Mouse (Mus musculus): ENCODE data around the gene Prim2. TPM values are rescaled to one million over a fixed set of nuclear protein-coding genes. Genes with fewer than 3 reads are reported as not detected.

Prim2 gene
- polyA plus RNA-seq, 1 experiment from 2014 or later: 21.5 TPM

DNA sequence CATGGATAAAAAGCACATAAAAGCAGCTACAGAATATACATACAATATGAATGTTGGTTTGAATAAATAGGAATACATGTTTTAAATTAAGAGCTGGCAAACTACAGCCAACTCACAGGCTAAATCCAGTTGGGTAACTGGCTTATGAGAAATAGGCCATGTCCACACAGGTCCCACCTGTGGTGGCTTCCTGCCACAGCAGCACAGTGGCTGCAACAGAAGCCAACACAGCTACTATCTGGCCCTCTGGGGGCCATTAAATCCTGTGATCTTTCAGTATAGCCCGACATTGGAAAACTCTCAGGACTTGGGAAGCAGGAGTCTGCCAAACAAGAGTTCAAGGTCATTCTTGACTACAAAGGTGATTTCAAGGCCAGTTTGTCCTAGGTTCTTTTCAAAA is 167.3 kb downstream of the Prim2 start:
- WGBS: 44% methylated on average over 1 of the region's 1 CpGs
- H3K4me1 ChIP-seq (ENCODE audit: control insufficient read depth, insufficient read depth, low read depth, low read length): no peaks in the 10 kb centered on the region
- no peak overlapping the region for H3K9ac ChIP-seq (ENCODE audit: low read depth, low read length)
- no peaks in the 10 kb centered on the region for H3K27me3 ChIP-seq (replicated peaks; ENCODE audit: control insufficient read depth, insufficient read depth, low read length)
- no peak overlapping the region for H3K27ac ChIP-seq (ENCODE audit: low read depth, low read length)
- no peak overlapping the region for H3K4me3 ChIP-seq (ENCODE audit: low read length)
- H3K9me3 ChIP-seq (ENCODE audit: control insufficient read depth, low read length): no peaks in the 10 kb centered on the region
- no peak overlapping the region for H3K4me2 ChIP-seq (ENCODE audit: low read length)
- no peaks in the 10 kb centered on the region for H3K36me3 ChIP-seq (ENCODE audit: control insufficient read depth, insufficient read depth, low read length)
- ATAC-seq: no peak

- no peak overlapping the region for H3K9ac ChIP-seq (ENCODE audit: low read depth, low read length)
- H3K4me1 ChIP-seq (ENCODE audit: control insufficient read depth, insufficient read depth, low read depth, low read length): 0 out of 2 replicates have a peak, but pooled peaks cover 2% of the 10 kb centered on the region
- 82% methylated on average over 9 of the region's 9 CpGs for WGBS
- no peaks in the 10 kb centered on the region for H3K9me3 ChIP-seq (ENCODE audit: control insufficient read depth, low read length)
- H3K27me3 ChIP-seq (replicated peaks; ENCODE audit: control insufficient read depth, insufficient read depth, low read length): no peaks in the 10 kb centered on the region
- ATAC-seq: no peak
- H3K36me3 ChIP-seq (ENCODE audit: control insufficient read depth, insufficient read depth, low read length): no peaks in the 10 kb centered on the region
- no peak overlapping the region for H3K4me3 ChIP-seq (ENCODE audit: low read length)
- no peak overlapping the region for H3K4me2 ChIP-seq (ENCODE audit: low read length)
- H3K27ac ChIP-seq (ENCODE audit: low read depth, low read length): no peak overlapping the region
Observed at GRCm38 (mm10) chr1:33500111-33500510, 169.5 kb downstream of the Prim2 start.

DNA sequence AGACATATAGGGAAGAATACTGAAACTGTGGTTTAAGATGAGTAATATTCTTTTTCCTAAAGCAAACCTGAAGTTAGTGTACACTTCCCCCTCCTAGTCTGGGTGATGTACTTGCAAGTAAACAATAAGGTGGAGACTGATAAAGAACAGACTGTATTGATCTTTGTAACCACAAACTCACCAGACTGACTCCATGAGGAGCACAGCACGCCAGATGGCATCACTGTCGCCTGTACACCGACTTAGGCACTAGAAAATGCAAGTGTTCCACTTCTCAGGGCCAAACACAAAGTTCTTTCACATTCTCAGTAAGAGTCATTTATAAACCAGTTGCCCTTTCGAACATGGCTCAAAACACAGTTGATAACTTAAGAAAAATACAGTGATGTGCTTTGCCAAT is 170.0 kb downstream of the Prim2 start:
- H3K4me3 ChIP-seq (ENCODE audit: low read length): no peak overlapping the region
- H3K9me3 ChIP-seq (ENCODE audit: control insufficient read depth, low read length): no peaks in the 10 kb centered on the region
- no peaks in the 10 kb centered on the region for H3K27me3 ChIP-seq (replicated peaks; ENCODE audit: control insufficient read depth, insufficient read depth, low read length)
- no peak for ATAC-seq
- no peaks in the 10 kb centered on the region for H3K36me3 ChIP-seq (ENCODE audit: control insufficient read depth, insufficient read depth, low read length)
- peaks cover 4% of the 10 kb centered on the region; the same call in 1 of the 2 replicates for H3K4me1 ChIP-seq (ENCODE audit: control insufficient read depth, insufficient read depth, low read depth, low read length)
- no peak overlapping the region for H3K4me2 ChIP-seq (ENCODE audit: low read length)
- H3K27ac ChIP-seq (ENCODE audit: low read depth, low read length): no peak overlapping the region
- H3K9ac ChIP-seq (ENCODE audit: low read depth, low read length): no peak overlapping the region
- 81% methylated on average over 4 of the region's 4 CpGs for WGBS

DNA sequence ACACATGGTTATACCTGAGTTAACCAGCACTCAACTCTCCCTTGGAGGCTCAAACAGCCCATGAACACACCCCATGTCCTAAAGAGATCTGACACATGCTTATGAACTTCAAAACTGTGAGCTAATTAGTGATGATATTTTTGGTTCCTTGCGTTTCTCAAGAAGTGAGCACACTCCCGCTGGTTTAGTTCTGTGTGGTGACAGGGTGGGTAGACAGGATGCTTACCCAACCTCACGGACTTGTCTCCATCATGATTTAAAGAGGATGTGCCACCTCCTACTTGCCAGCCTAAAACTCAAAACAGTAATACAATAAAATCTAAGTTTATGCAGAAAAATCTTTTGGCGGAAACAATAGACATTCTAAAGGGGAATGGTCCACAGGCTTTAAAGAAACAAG is 173.5 kb downstream of the Prim2 start:
- Histone ChIP-seq H3K9ac (ENCODE audit: low read depth, low read length) (no peak overlapping the region), H3K4me2 (ENCODE audit: low read length) (no peak overlapping the region), H3K4me3 (ENCODE audit: low read length) (no peak overlapping the region), H3K4me1 (ENCODE audit: control insufficient read depth, insufficient read depth, low read depth, low read length) (peaks cover 4% of the 10 kb centered on the region; the same call in 1 of the 2 replicates), H3K27ac (ENCODE audit: low read depth, low read length) (no peak overlapping the region), H3K9me3 (ENCODE audit: control insufficient read depth, low read length) (no peaks in the 10 kb centered on the region), H3K27me3 (replicated peaks; ENCODE audit: control insufficient read depth, insufficient read depth, low read length) (no peaks in the 10 kb centered on the region), H3K36me3 (ENCODE audit: control insufficient read depth, insufficient read depth, low read length) (no peaks in the 10 kb centered on the region)
- WGBS: 79% methylated on average over 4 of the region's 4 CpGs
- ATAC-seq: no peak

GRCm38 (mm10) chr1:33495586-33495985 is 174.0 kb downstream of the Prim2 start:
- no peak for ATAC-seq
- no peaks in the 10 kb centered on the region for H3K9me3 ChIP-seq (ENCODE audit: control insufficient read depth, low read length)
- no peak overlapping the region for H3K9ac ChIP-seq (ENCODE audit: low read depth, low read length)
- H3K27me3 ChIP-seq (replicated peaks; ENCODE audit: control insufficient read depth, insufficient read depth, low read length): no peaks in the 10 kb centered on the region
- 44% methylated on average over 3 of the region's 3 CpGs for WGBS
- no peaks in the 10 kb centered on the region for H3K36me3 ChIP-seq (ENCODE audit: control insufficient read depth, insufficient read depth, low read length)
- H3K4me3 ChIP-seq (ENCODE audit: low read length): no peak overlapping the region
- H3K27ac ChIP-seq (ENCODE audit: low read depth, low read length): peak overlapping the region; percentile 11; the same call in 1 of the 2 replicates
- peaks cover 4% of the 10 kb centered on the region; the same call in 1 of the 2 replicates for H3K4me1 ChIP-seq (ENCODE audit: control insufficient read depth, insufficient read depth, low read depth, low read length)
- no peak overlapping the region for H3K4me2 ChIP-seq (ENCODE audit: low read length)

DNA sequence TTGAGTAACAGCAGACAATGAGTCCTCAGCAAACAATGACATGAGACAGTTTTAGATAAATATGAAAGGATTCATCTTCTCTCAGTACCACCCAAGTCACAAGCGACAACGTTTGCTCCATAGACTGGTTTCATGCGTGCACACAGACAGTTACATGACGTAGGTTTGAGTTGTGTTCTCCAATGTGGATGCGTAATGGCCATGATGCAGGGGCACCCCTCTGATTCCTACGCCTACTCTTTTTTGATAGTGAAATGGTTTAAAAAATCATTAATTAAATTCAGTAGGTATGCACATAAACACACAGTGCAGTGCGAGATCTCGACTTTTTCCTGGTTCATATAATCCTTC is 174.4 kb downstream of the Prim2 start:
- no peaks in the 10 kb centered on the region for H3K36me3 ChIP-seq (ENCODE audit: control insufficient read depth, insufficient read depth, low read length)
- no peak overlapping the region for H3K9ac ChIP-seq (ENCODE audit: low read depth, low read length)
- peak overlapping the region; percentile 11; the same call in 1 of the 2 replicates for H3K27ac ChIP-seq (ENCODE audit: low read depth, low read length)
- peak; percentile 34; the same call in 1 of the 2 replicates for ATAC-seq
- no peaks in the 10 kb centered on the region for H3K27me3 ChIP-seq (replicated peaks; ENCODE audit: control insufficient read depth, insufficient read depth, low read length)
- H3K4me3 ChIP-seq (ENCODE audit: low read length): no peak overlapping the region
- no peaks in the 10 kb centered on the region for H3K9me3 ChIP-seq (ENCODE audit: control insufficient read depth, low read length)
- H3K4me1 ChIP-seq (ENCODE audit: control insufficient read depth, insufficient read depth, low read depth, low read length): peaks cover 4% of the 10 kb centered on the region; the same call in 1 of the 2 replicates
- WGBS: 61% methylated on average over 8 of the region's 8 CpGs
- no peak overlapping the region for H3K4me2 ChIP-seq (ENCODE audit: low read length)

DNA sequence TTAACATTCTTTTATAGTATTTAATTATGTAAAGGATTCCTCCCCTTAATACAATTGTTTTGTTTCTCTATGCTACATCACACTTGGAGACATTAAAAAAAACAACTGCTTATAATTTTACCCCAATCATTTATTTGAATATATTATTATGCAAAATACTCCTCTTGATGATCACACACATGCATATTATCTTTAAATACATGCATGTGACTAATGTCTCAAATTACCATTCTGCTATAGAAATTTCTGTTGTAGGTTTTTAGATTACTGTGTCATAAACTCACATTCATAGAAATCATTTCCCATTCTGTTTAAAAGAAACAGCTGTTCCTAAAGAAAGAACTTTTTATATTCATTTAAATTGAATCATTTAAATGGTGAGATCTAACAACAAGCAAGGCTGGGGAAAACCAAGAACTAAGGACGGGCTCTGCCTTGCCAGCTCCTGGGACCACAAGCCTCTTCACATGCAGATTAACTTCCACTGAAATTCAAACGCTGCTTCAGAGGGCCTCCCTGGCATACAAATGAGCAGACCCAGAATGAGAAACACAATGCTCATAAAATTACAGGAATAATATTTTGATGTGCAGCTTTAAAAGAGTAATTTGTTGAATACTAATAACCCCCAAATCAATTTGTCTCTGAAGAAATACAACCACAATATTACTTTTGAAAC is 174.9 kb downstream of the Prim2 start:
- 18% methylated on average over 2 of the region's 2 CpGs for WGBS
- ATAC-seq: peak; percentile 72
- Histone ChIP-seq H3K36me3 (ENCODE audit: control insufficient read depth, insufficient read depth, low read length) (no peaks in the 10 kb centered on the region), H3K4me3 (ENCODE audit: low read length) (no peak overlapping the region), H3K9me3 (ENCODE audit: control insufficient read depth, low read length) (no peaks in the 10 kb centered on the region), H3K27ac (ENCODE audit: low read depth, low read length) (no peak overlapping the region), H3K4me1 (ENCODE audit: control insufficient read depth, insufficient read depth, low read depth, low read length) (peaks cover 4% of the 10 kb centered on the region; the same call in 1 of the 2 replicates), H3K9ac (ENCODE audit: low read depth, low read length) (no peak overlapping the region), H3K27me3 (replicated peaks; ENCODE audit: control insufficient read depth, insufficient read depth, low read length) (no peaks in the 10 kb centered on the region), H3K4me2 (ENCODE audit: low read length) (no peak overlapping the region)

DNA sequence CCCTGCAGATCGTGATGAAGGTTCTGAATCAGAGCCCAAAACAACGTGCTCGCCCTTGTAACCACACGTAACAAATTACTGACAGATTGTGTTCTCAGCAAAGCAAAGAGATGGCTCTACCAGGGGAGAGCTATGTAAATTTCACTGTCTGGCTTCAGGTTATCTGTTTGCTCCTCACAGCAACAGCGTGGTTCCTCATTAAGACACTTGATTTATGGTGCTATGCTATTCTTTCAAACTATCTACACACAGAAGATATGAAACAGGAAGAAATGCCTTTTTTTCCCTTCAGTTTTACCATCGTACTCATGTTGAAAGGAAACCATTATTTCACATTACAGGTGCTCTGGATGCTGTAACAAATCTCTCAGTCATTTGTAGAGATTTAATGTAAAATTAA is 179.4 kb downstream of the Prim2 start:
- whole genome bisulfite sequencing: 59% methylated on average over 6 of the region's 6 CpGs

DNA sequence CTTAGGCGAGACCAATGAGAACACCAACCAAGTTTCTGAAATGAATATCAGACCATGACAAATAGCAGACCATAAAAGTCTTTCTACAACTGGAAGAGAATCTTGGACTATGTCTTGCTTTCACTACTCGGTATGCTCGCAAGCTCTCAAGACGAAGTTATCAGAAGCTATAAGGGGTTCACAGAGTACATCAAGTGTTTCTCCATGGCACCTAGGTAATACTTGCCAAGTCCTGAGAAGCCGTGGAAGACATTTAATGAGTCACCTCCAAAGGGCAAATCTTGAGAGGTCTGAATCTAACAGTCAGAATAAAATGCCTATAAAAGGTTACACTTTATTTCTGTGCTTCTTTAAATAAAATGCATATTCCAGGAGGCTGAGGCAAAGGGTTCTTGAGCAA is 181.2 kb downstream of the Prim2 start:
- no peak overlapping the region for H3K9ac ChIP-seq (ENCODE audit: low read depth, low read length)
- H3K4me1 ChIP-seq (ENCODE audit: control insufficient read depth, insufficient read depth, low read depth, low read length): no peaks in the 10 kb centered on the region
- H3K9me3 ChIP-seq (ENCODE audit: control insufficient read depth, low read length): no peaks in the 10 kb centered on the region
- H3K36me3 ChIP-seq (ENCODE audit: control insufficient read depth, insufficient read depth, low read length): no peaks in the 10 kb centered on the region
- no peaks in the 10 kb centered on the region for H3K27me3 ChIP-seq (replicated peaks; ENCODE audit: control insufficient read depth, insufficient read depth, low read length)
- H3K27ac ChIP-seq (ENCODE audit: low read depth, low read length): no peak overlapping the region
- no peak overlapping the region for H3K4me3 ChIP-seq (ENCODE audit: low read length)
- WGBS: 95% methylated on average over 5 of the region's 5 CpGs
- ATAC-seq: no peak
- H3K4me2 ChIP-seq (ENCODE audit: low read length): no peak overlapping the region

More for the DNA sequence above, 179.4 kb downstream of the Prim2 start:
- Histone ChIP-seq H3K27me3 (replicated peaks; ENCODE audit: control insufficient read depth, insufficient read depth, low read length) (no peaks in the 10 kb centered on the region), H3K4me3 (ENCODE audit: low read length) (no peak overlapping the region), H3K9ac (ENCODE audit: low read depth, low read length) (no peak overlapping the region), H3K27ac (ENCODE audit: low read depth, low read length) (no peak overlapping the region), H3K36me3 (ENCODE audit: control insufficient read depth, insufficient read depth, low read length) (no peaks in the 10 kb centered on the region), H3K9me3 (ENCODE audit: control insufficient read depth, low read length) (no peaks in the 10 kb centered on the region), H3K4me1 (ENCODE audit: control insufficient read depth, insufficient read depth, low read depth, low read length) (peaks cover 2% of the 10 kb centered on the region; the same call in 1 of the 2 replicates), H3K4me2 (ENCODE audit: low read length) (no peak overlapping the region)
- peak; percentile 38; the same call in 1 of the 2 replicates for ATAC-seq

Measured in hindbrain, embryonic 16.5 days (tissue).